Mouse (Mus musculus): Measurements from ENCODE around the gene Wdr90. TPM values are rescaled to one million over a fixed set of nuclear protein-coding genes. Genes with fewer than 3 reads are reported as not detected.

The Wdr90 gene
- polyA plus RNA-seq, 2 experiments, result 7.5 to 18.1 TPM

DNA sequence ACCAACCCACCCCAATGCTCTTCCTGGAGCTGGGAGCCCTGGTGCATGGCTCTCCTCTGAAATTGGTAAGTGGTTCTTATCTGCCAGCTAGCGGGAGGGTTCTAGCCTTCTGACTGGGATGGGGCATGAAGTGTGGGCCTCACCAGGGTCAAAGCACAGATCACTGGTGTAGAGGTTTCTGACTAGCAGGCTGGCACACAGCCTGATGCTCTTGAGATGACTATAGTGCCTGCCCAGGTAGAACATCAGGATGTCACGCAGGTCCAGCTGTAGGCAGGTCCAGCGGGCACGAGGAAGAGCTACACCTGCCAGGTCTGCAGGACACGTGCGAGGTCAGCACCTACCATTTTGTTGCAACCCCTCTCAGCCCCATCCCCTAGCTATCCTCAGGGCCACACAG lies 1.1 kb downstream of the Wdr90 start:
- Histone ChIP-seq H3K27me3 (ENCODE audit: control insufficient read depth, insufficient read depth, low read length) (no peaks in the 10 kb centered on the region), H3K4me2 (ENCODE audit: low read depth) (peak overlapping the region; percentile 91), H3K4me3 (ENCODE audit: insufficient read depth in 1 of 2, low read depth in 2 of 2, low read length in 2 of 2) (peak overlapping the region; percentile 78 to 85; a peak in 3 of 4 replicates), H3K36me3 (replicated peaks; ENCODE audit: control insufficient read depth, insufficient read depth, low read depth) (no peaks in the 10 kb centered on the region; the same call in 1 of the 2 replicates), H3K9me3 (ENCODE audit: control insufficient read depth, low read length) (no peaks in the 10 kb centered on the region), H3K4me1 (replicated peaks; ENCODE audit: control insufficient read depth in 2 of 2, insufficient read depth in 2 of 2, low read length in 1 of 2) (peaks cover 16 to 17% of the 10 kb centered on the region in 2 experiments), H3K27ac (no peak overlapping the region), H3K9ac (replicated peaks) (peak overlapping the region; percentile 86)
- whole genome bisulfite sequencing (ENCODE audit: insufficient replicate concordance), result 85% methylated on average over 6 of the region's 6 CpGs
- TF ChIP-seq EP300 (IDR thresholded peaks at IDR 0.05; ENCODE audit: low read depth), result no peak
- no peak for TF ChIP-seq CTCF (IDR thresholded peaks at IDR 0.05; ENCODE audit: low read depth)
- ATAC-seq (ENCODE audit: insufficient read depth), result no peak
- no peak for DNase-seq (ENCODE audit: low read depth in 3 of 3, low spot score in 3 of 3)

DNA sequence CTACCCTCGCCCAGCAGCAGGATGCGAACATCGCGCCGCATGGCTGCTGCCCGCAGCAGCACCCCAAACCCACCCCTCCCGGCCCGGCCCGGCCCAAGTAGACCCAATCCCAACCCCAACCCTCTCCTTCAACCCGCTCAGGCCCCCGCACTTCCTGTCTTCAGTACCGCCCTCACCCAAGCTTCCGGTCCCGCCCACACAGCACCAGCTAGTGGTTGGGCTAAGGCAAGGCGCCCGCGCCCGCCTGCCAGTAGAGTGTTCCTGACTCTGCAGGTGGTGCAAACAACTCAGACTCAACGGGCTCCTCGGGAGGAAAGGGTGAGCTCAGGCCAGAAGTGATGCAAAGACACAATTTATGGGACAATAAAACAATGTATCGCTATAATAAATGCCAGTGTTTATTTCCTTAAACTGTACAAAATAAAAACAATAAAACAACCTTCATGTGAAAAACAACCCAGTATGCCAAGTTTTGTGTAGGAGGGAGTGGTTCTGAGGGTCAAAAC lies 16.9 kb downstream of the Wdr90 start, which contains the start of gene Rhot2:
TSS of gene Rhot2 (minus strand) at position 456 of the 506 bp plus-strand sequence.
- DNase-seq (ENCODE audit: low read depth in 3 of 3, low spot score in 3 of 3), result peak; percentile 87 to 89 (median 89)
- no peak for TF ChIP-seq EP300 (IDR thresholded peaks at IDR 0.05; ENCODE audit: low read depth)
- TF ChIP-seq CTCF (IDR thresholded peaks at IDR 0.05; ENCODE audit: low read depth), result peak; percentile 89
- H3K36me3 ChIP-seq (replicated peaks; ENCODE audit: control insufficient read depth, insufficient read depth, low read depth), result peaks cover 28% of the 10 kb centered on the region

GRCm38 (mm10) chr17:25843636-25844395 lies 17.5 kb downstream of the Wdr90 start:
- Histone ChIP-seq H3K9ac (replicated peaks) (peak overlapping the region; percentile 74), H3K9me3 (ENCODE audit: control insufficient read depth, low read length) (no peaks in the 10 kb centered on the region), H3K4me1 (replicated peaks; ENCODE audit: control insufficient read depth in 2 of 2, insufficient read depth in 2 of 2, low read length in 1 of 2) (peaks cover 13 to 15% of the 10 kb centered on the region in 2 experiments), H3K27me3 (ENCODE audit: control insufficient read depth, insufficient read depth, low read length) (no peaks in the 10 kb centered on the region), H3K4me3 (ENCODE audit: insufficient read depth in 1 of 2, low read depth in 2 of 2, low read length in 2 of 2) (peak overlapping the region; percentile 70 to 75), H3K27ac (peak overlapping the region; percentile 43), H3K36me3 (replicated peaks; ENCODE audit: control insufficient read depth, insufficient read depth, low read depth) (peaks cover 34% of the 10 kb centered on the region), H3K4me2 (ENCODE audit: low read depth) (peak overlapping the region; percentile 85)
- ATAC-seq (ENCODE audit: insufficient read depth), result peak; percentile 63
- TF ChIP-seq EP300 (IDR thresholded peaks at IDR 0.05; ENCODE audit: low read depth) (no peak), CTCF (IDR thresholded peaks at IDR 0.05; ENCODE audit: low read depth) (peak; percentile 13; the same call in 1 of the 2 replicates)
- no peak for DNase-seq (ENCODE audit: low read depth in 3 of 3, low spot score in 3 of 3)
- WGBS (ENCODE audit: insufficient replicate concordance), result 2% methylated on average over 36 of the region's 38 CpGs

More for the DNA sequence above, 16.9 kb downstream of the Wdr90 start, which contains the start of gene Rhot2:
- peak; percentile 93 for ATAC-seq (ENCODE audit: insufficient read depth)
- WGBS (ENCODE audit: insufficient replicate concordance), result under 1% methylated on average over 21 of the region's 21 CpGs
- Histone ChIP-seq H3K4me1 (replicated peaks; ENCODE audit: control insufficient read depth in 2 of 2, insufficient read depth in 2 of 2, low read length in 1 of 2) (peaks cover 13 to 15% of the 10 kb centered on the region in 2 experiments), H3K4me2 (ENCODE audit: low read depth) (peak within 1 kb of the TSS; percentile 85), H3K9ac (replicated peaks) (peak within 1 kb of the TSS; percentile 74), H3K27me3 (ENCODE audit: control insufficient read depth, insufficient read depth, low read length) (no peaks in the 10 kb centered on the region), H3K27ac (peak within 1 kb of the TSS; percentile 43), H3K4me3 (ENCODE audit: insufficient read depth in 1 of 2, low read depth in 2 of 2, low read length in 2 of 2) (peak within 1 kb of the TSS; percentile 70 to 75), H3K9me3 (ENCODE audit: control insufficient read depth, low read length) (no peaks in the 10 kb centered on the region)

DNA sequence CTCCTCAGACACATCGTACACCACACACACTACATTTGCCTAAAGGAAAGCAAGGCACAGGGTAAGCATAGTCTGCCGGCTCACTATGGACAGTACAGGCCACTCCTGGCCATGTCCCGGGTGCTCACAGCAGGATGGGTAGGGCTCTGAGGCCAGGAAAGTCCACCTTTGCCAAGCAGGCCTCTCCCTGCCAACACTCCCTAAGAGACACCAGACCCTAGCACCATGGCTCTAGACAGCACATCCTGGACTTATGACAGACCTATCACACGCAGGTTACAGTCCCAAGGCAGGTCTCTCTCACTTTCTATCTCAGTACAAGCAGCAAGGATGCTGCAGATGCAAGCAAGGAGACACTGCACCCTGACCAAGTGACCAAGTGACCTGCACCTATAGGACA lies 18.2 kb downstream of the Wdr90 start:
- ATAC-seq (ENCODE audit: insufficient read depth), result no peak
- Histone ChIP-seq H3K27me3 (ENCODE audit: control insufficient read depth, insufficient read depth, low read length) (no peaks in the 10 kb centered on the region), H3K4me3 (ENCODE audit: insufficient read depth in 1 of 2, low read depth in 2 of 2, low read length in 2 of 2) (peak overlapping the region; percentile 70 to 75), H3K4me1 (replicated peaks; ENCODE audit: control insufficient read depth in 2 of 2, insufficient read depth in 2 of 2, low read length in 1 of 2) (peaks cover 13 to 15% of the 10 kb centered on the region in 2 experiments), H3K27ac (peak overlapping the region; percentile 43), H3K9me3 (ENCODE audit: control insufficient read depth, low read length) (no peaks in the 10 kb centered on the region), H3K36me3 (replicated peaks; ENCODE audit: control insufficient read depth, insufficient read depth, low read depth) (peaks cover 36% of the 10 kb centered on the region), H3K4me2 (ENCODE audit: low read depth) (peak overlapping the region; percentile 85), H3K9ac (replicated peaks) (peak overlapping the region; percentile 74)
- DNase-seq (ENCODE audit: low read depth in 3 of 3, low spot score in 3 of 3), result no peak
- WGBS (ENCODE audit: insufficient replicate concordance), result 86% methylated on average over 4 of the region's 4 CpGs
- no peak for TF ChIP-seq EP300 (IDR thresholded peaks at IDR 0.05; ENCODE audit: low read depth)
- TF ChIP-seq CTCF (IDR thresholded peaks at IDR 0.05; ENCODE audit: low read depth), result no peak

GRCm38 (mm10) chr17:25842509-25842908 lies 18.8 kb downstream of the Wdr90 start:
- Histone ChIP-seq H3K4me3 (ENCODE audit: insufficient read depth in 1 of 2, low read depth in 2 of 2, low read length in 2 of 2) (no peak overlapping the region), H3K27ac (no peak overlapping the region), H3K9me3 (ENCODE audit: control insufficient read depth, low read length) (no peaks in the 10 kb centered on the region), H3K9ac (replicated peaks) (no peak overlapping the region), H3K36me3 (replicated peaks; ENCODE audit: control insufficient read depth, insufficient read depth, low read depth) (peaks cover 34% of the 10 kb centered on the region), H3K27me3 (ENCODE audit: control insufficient read depth, insufficient read depth, low read length) (no peaks in the 10 kb centered on the region), H3K4me1 (replicated peaks; ENCODE audit: control insufficient read depth in 2 of 2, insufficient read depth in 2 of 2, low read length in 1 of 2) (peaks cover 13 to 16% of the 10 kb centered on the region in 2 experiments), H3K4me2 (ENCODE audit: low read depth) (no peak overlapping the region; the same call in 1 of the 2 replicates)
- DNase-seq (ENCODE audit: low read depth in 3 of 3, low spot score in 3 of 3), result no peak
- 80% methylated on average over 3 of the region's 3 CpGs for WGBS (ENCODE audit: insufficient replicate concordance)
- ATAC-seq (ENCODE audit: insufficient read depth), result no peak
- TF ChIP-seq CTCF (IDR thresholded peaks at IDR 0.05; ENCODE audit: low read depth) (0 out of 2 replicates have a peak, but pooled peaks have one; percentile 1), EP300 (IDR thresholded peaks at IDR 0.05; ENCODE audit: low read depth) (no peak)

All from liver, embryonic 14.5 days (tissue).